Comparison of ENCODE assay signal across 10 mouse cellular contexts in the genomic region with DNA sequence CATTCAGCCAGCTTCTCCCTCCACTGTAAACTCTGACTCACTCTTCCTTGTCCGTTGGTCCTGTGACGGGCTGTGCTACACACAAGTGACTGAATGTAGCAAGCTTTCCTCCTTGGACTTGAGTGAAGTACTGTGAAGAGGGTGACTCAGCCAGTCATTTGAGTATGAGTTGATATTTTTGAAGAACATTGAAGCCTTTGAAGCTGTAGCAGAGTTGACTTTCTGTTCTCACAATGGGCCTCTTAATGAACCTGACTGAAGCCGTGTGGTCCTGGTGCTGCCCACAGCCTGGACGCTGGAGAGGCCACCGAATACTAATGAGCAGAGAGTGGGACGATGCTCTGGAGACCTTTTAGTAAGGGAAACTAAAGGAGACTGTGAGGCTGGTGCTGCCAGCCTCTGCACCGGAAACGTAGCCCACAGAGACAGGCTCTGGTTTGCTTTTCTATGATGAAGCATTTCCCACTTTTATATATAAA.
DNase-seq lines count a peak whose midpoint lies in the region; ATAC-seq and TF ChIP-seq lines count a peak whose summit lies in the region.
"Had no signal": no experiment of that assay in that cellular context is flagged by ENCODE, and none has a peak within 500 bp of the region (broad histone marks: within the 10 kb centered on the region; RNA-seq: fewer than 3 reads in every experiment).

No protein-coding gene starts in this region.

- no peaks in the 10 kb centered on the region for H3K4me1 ChIP-seq in kidney, embryonic 14.5 days (ENCODE audit: control insufficient read depth, insufficient read depth, low read length)
- H3K4me1 ChIP-seq in midbrain, embryonic 10.5 days: no peaks in the 10 kb centered on the region
- H3K4me1 ChIP-seq in heart, adult 2 months (ENCODE audit: control insufficient read depth, insufficient read depth, low read length): no peaks in the 10 kb centered on the region
- H3K4me1 ChIP-seq: hindbrain, embryonic 10.5 days; neural tube, embryonic 12.5 days had no signal

- WGBS in kidney, embryonic 14.5 days: 91% methylated on average over 8 of the region's 8 CpGs
- 88% methylated on average over 8 of the region's 8 CpGs for WGBS in midbrain, embryonic 10.5 days
- 73% methylated on average over 8 of the region's 8 CpGs for WGBS in heart, adult 2 months

- H3K4me2 ChIP-seq in kidney, embryonic 14.5 days (replicated peaks; ENCODE audit: low read depth, low read length): no peak overlapping the region
- H3K4me2 ChIP-seq: neural tube, embryonic 12.5 days had no signal

- H3K9ac ChIP-seq in kidney, embryonic 14.5 days (ENCODE audit: low read depth, low read length): no peak overlapping the region
- no peak overlapping the region for H3K9ac ChIP-seq in heart, adult 2 months (ENCODE audit: low read depth, low read length)
- H3K9ac ChIP-seq: neural tube, embryonic 12.5 days had no signal

- no peak overlapping the region for H3K4me3 ChIP-seq in kidney, embryonic 14.5 days (ENCODE audit: low read length)
- no peak overlapping the region for H3K4me3 ChIP-seq in midbrain, embryonic 10.5 days
- no peak overlapping the region for H3K4me3 ChIP-seq in heart, adult 2 months
- H3K4me3 ChIP-seq: hindbrain, embryonic 10.5 days; neural tube, embryonic 12.5 days had no signal

- no peak for TF ChIP-seq POLR2A in heart, adult 2 months (IDR thresholded peaks at IDR 0.05; ENCODE audit: insufficient read depth, low read depth, low read length)

- peak; percentile 82 for ATAC-seq in megakaryocyte progenitor cell, adult 5-6 weeks (replicated peaks; ENCODE audit: poor library complexity)
- ATAC-seq in kidney, embryonic 14.5 days (ENCODE audit: low FRiP score, low TSS enrichment): no peak

- no peaks in the 10 kb centered on the region for H3K27me3 ChIP-seq in kidney, embryonic 14.5 days (ENCODE audit: control insufficient read depth, insufficient read depth, low read length)
- no peaks in the 10 kb centered on the region for H3K27me3 ChIP-seq in midbrain, embryonic 10.5 days (ENCODE audit: low read depth, poor library complexity, severe bottlenecking)
- H3K27me3 ChIP-seq in heart, adult 2 months (ENCODE audit: control insufficient read depth, insufficient read depth, low read length): no peaks in the 10 kb centered on the region
- H3K27me3 ChIP-seq: neural tube, embryonic 12.5 days had no signal

- no peak for TF ChIP-seq CTCF in heart, adult 2 months (IDR thresholded peaks at IDR 0.05)

- peaks cover 57% of the 10 kb centered on the region for H3K36me3 ChIP-seq in kidney, embryonic 14.5 days (ENCODE audit: control insufficient read depth, insufficient read depth, low read length)
- H3K36me3 ChIP-seq in midbrain, embryonic 10.5 days: peaks cover 89% of the 10 kb centered on the region
- no peaks in the 10 kb centered on the region for H3K36me3 ChIP-seq in heart, adult 2 months (ENCODE audit: control insufficient read depth, insufficient read depth, low read length)

- no peak for TF ChIP-seq EP300 in heart, adult 2 months (IDR thresholded peaks at IDR 0.05; ENCODE audit: insufficient read depth, low read depth, low read length)

- peak; percentile 16 for DNase-seq in left cerebral cortex, adult 11 months (ENCODE audit: low spot score)
- no peak for DNase-seq in left cerebral cortex, adult 8-10 months (ENCODE audit: low spot score in 2 of 2)
- DNase-seq in Muller cell, postnatal 12 days (ENCODE audit: inconsistent ontology term): peak; percentile 87
- DNase-seq in induced T-regulatory cell, adult 2 months (ENCODE audit: low read depth): peak; percentile 63
- no peak for DNase-seq in midbrain, embryonic 10.5 days (ENCODE audit: low spot score)
- DNase-seq in heart, adult 2 months: no peak

- H3K27ac ChIP-seq in kidney, embryonic 14.5 days (ENCODE audit: low read depth, low read length): no peak overlapping the region
- H3K27ac ChIP-seq in midbrain, embryonic 10.5 days (replicated peaks): no peak overlapping the region
- H3K27ac ChIP-seq in heart, adult 2 months: no peak overlapping the region
- H3K27ac ChIP-seq: hindbrain, embryonic 10.5 days; neural tube, embryonic 12.5 days had no signal

- intact Hi-C loops in heart, adult 2 months (cut with DNase I): no loop called here

- H3K79me2 ChIP-seq in heart, adult 2 months (replicated peaks; ENCODE audit: control insufficient read depth, insufficient read depth, low read length): no peaks in the 10 kb centered on the region

- H3K9me3 ChIP-seq in kidney, embryonic 14.5 days (ENCODE audit: control insufficient read depth, low read length): no peaks in the 10 kb centered on the region
- H3K9me3 ChIP-seq in midbrain, embryonic 10.5 days (replicated peaks): no peaks in the 10 kb centered on the region
- H3K9me3 ChIP-seq: hindbrain, embryonic 10.5 days; neural tube, embryonic 12.5 days had no signal

Comparison
In these comparisons a context has a peak if more than half of its experiments do, and no peak if none do; other contexts are left out.
1. DNase-seq: peak in left cerebral cortex, adult 11 months (single experiment), Muller cell, postnatal 12 days (single experiment) and induced T-regulatory cell, adult 2 months (single experiment); none in left cerebral cortex, adult 8-10 months (0 of 2), midbrain, embryonic 10.5 days (single experiment) and heart, adult 2 months (0 of 2).